Mouse (Mus musculus) gastrocnemius, postnatal 25 days (tissue): ENCODE data around the gene Adra1d. TPM values are rescaled to one million over a fixed set of nuclear protein-coding genes. Genes with fewer than 3 reads are reported as not detected.
A peak's percentile ranks its signal among the peaks of the same experiment; 100 is the strongest.

Experiments used
- DNase-seq: peaks from one replicate; pipeline ENCODE4 v3.0.0; 2022
- long read RNA-seq, 2 experiments: library from polyadenylated mRNA; stranded (forward); transcript quantifications; one replicate each; pipeline ENCODE4 v2.0.0; 2021
- total RNA-seq, 2 experiments: library from RNA; stranded (reverse); gene quantifications; 1 replicate in 1 of 2; 2 replicates in 1 of 2; pipeline ENCODE4 v1.2.3; 2021

Gene Adra1d
- 1 to 10 TPM in 1 of 2 experiments, under 1 TPM in 1; 0.74 to 1.2 TPM for total RNA-seq
- long read RNA-seq, experiment 1, result 0 reads
- long read RNA-seq, experiment 2, result 0 reads

GRCm38 (mm10) chr2:131561891-131562585 lies at the start of gene Adra1d:
Gene Adra1d, minus strand, starts transcription at chr2:131562283.
- DNase-seq, result peak; percentile 29

DNA sequence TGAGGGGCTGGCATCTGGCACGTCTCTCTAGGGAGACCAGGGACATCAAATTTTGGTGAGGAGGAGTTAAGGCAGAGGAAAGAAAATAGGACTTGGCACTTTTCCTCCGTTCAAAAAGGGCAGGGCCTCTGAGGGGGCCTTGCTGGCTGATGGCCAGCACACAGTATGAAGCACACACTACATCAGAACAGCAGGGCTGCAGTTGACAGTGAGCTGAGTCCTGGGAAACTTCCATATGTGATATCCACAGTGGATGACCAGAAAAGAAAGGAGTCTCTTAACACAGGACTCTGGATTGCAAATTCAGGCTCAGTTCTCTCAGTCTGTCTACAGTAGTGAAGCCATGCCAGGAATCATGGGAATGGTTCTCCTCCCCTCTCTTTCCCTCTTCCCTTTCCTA lies 39.8 kb upstream of the Adra1d start:
- DNase-seq, result no peak

DNA sequence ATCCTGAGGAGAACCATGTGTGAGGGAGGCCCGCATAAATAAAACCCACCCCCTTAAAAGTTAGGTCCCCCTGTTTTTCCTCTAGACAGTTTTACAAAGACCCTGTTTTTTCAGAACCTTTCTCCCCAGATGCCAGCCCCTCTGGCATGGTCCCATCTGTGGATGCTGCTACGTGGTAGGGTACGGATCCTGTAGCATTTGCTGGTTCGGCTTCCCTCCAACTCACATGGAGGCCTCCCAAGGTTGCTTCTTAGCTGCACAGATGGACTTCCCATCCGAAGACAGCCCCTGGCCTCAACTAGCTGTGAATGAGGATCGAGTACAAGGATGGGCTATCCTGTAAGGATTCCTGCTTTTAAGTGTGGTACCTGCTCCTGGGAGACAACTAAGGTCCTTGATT lies 32.8 kb upstream of the Adra1d start:
- DNase-seq, result no peak

DNA sequence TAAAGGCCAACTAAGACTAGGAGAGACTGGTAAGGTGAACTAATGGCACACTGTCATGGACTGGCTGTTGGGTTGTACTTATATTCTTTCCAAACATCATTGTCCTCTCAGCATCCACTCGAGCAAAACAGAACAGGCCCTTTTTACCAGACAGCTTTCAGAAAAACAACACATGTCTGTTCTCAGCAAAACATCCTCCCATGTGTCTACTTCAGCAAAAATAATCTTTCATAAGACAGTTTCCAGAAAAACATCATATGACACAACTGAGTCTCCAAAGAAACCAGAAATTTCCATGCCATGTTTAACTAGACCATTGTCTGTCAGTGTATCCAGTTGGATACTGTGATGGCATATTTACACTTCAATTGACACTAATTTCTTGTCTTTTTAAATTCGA lies 25.4 kb upstream of the Adra1d start:
- DNase-seq, result no peak

- DNase-seq, result no peak
Observed at GRCm38 (mm10) chr2:131581506-131581905, 19.4 kb upstream of the Adra1d start.

DNA sequence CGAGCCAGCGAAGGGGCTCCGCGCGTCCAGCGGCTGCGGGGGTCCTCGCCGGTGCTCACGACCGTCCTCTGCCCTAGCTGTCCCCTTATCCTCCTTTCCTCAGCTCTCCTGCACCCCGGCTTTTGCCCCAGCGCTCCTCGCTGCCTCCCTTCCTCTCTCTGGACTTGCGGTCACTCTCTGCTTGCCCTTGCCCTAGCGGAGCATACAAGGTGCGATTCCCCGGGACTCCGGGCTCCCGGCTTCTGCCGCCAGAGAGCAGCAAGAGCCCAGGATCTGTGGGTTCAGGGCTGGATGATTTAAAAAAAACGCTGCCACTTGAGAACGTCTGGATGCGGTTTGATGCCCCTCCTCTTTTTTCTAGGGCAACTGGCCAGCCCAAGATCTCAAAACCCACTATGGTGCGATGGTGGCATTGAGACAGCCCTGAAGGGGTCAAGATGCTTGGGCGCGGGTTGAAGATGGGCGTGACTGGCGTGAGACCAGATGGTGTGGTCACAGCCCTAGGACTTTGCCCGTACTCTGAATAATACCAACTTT lies 571 bp upstream of the Adra1d start:
- DNase-seq, result peak; percentile 70

GRCm38 (mm10) chr2:131561344-131561870 lies 676 bp downstream of the Adra1d start:
- DNase-seq, result no peak

DNA sequence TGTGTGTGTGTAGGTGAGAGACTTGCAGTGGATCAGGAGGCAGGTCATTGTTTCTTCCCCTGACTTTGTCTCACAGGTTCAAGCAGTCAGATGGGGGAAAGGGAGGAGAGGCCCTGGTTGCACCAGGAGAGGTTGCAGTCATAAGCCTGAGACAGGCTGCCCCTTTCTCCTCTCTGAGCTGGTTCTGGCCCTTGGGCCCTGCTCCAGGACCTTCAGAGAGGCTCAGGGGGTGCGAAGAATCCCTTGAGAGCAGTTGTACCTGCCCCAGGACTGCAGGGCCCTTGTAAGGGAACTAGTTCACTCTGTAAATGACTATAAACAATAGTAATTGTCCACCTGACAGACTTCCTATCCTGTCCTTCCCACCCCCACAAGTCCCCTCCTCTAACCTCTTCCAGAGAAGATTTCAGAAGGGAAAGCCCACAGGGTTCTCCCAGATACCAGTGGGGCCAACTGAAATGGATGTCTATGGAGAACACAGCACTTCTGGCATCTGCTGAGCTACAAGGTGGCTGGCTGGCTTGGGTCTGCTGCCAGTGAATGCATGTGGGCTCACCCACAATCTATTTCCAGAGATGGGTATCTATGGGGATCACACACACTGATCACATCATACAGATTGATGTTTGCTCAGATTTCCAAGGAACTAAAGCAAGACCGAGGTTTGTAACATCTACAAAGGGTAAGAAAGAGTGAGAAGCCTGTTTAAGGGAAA lies 1.7 kb downstream of the Adra1d start:
- DNase-seq, result no peak

DNA sequence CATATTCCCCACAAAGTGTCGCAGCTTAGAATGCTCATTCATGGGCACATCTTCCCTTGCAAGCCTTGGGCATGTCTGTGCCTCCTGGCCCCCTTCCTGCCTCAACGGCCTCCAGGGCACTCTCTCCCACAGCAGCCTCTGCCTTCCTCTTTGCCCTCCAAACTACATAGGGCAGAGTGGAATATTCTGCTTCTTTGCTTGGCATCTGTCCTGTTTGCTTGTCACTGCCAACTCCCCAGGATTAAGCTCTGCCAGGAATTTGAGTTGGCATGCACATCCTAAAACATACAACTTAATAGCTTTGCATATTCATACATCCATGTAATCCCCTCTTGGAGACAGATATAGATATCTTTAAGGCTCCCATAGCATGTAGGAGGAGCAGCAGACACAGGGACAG lies 4.2 kb downstream of the Adra1d start:
- no peak for DNase-seq

- DNase-seq, result no peak
Observed at GRCm38 (mm10) chr2:131552736-131553400, 9.2 kb downstream of the Adra1d start.

- no peak for DNase-seq
Observed at GRCm38 (mm10) chr2:131551701-131552620, 10.1 kb downstream of the Adra1d start.

DNA sequence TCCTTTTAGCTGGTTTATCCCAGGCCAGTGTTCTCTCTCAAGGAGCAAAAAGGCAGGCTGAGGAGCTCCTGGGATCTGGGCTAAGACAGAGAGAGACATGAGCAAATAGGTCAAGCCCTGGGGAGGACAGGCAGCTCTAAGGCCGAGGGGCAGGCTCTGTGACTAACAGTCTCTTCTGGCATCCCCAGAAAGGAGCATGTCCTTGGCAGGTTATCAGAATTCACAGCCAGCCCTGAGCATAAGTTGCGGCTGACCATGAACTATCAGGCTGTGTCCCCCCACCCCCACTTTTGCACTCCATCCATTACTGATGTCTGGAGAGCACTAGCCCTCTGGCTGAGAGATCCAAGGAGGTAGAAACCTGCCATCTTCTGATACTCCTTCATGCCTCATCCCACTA lies 11.2 kb downstream of the Adra1d start:
- DNase-seq, result no peak

- no peak for DNase-seq
Observed at GRCm38 (mm10) chr2:131550474-131550873, 11.6 kb downstream of the Adra1d start.

GRCm38 (mm10) chr2:131549090-131549489 lies 13.0 kb downstream of the Adra1d start:
- no peak for DNase-seq

DNA sequence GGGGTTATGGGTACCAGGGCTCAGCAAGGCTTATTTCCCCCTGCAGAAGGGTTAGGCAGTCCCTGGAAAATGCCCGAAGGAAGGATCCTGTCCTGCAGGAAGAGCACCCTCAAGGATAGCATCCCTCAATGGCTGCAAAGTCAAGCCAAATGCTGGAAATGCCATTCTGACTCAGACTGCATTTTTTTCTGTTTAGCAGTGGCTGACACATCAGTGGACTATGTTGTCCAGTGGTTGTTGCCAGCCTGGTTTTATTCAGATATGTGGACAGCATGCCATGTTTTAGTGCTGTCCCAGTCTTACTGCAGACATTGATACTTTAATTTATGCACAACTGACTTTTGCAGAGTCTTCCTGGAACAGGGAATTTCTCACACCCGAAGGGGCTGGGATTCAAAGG lies 13.8 kb downstream of the Adra1d start:
- DNase-seq, result no peak

- no peak for DNase-seq
Observed at GRCm38 (mm10) chr2:131546745-131547408, 15.2 kb downstream of the Adra1d start.

DNA sequence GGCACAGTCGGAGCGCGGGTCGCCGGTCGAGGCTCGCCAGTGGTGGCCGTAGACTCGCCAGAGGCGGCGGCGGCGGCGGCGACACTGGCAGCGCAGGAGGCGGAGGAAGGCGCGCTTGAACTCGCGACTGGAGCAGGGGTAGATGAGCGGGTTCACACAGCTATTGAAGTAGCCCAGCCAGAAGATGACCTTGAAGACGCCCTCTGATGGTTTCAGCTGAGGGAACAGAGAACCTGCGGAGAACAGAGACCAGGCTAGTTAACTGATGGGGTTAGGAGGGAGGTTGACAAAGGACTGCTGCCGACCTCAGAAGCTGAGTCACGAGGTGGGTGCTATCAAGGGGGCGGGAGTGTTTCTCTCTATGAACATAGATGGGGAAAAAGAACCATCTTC lies 15.8 kb downstream of the Adra1d start:
- no peak for DNase-seq

- DNase-seq, result no peak
Observed at GRCm38 (mm10) chr2:131545386-131546307, 16.4 kb downstream of the Adra1d start.

DNA sequence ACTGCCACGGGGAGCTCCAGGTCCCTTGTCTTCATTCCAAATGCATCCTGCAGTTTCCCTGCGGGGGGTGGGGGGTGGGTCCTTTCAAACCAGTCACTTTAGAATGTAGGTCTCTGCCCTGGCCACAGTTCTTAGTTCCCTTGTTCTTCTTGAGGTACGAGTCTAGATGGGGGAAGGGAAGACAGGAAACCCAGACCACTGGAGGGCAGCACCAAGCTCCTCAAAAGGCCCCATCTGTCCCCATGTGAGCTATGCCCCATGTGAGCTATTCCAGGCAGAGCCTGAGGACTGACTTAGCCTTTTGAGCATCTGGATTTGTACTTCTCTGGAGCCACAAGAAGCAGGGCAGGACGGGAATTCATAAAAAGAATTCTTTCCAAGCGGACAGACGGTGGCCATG lies 19.6 kb downstream of the Adra1d start:
- DNase-seq, result no peak

- no peak for DNase-seq
Observed at GRCm38 (mm10) chr2:131541686-131542085, 20.4 kb downstream of the Adra1d start.
